Mouse (Mus musculus) CH12.LX (cell line): ENCODE data around the gene Gm43738. TPM values are rescaled to one million over a fixed set of nuclear protein-coding genes. Genes with fewer than 3 reads are reported as not detected.
A peak's percentile ranks its signal among the peaks of the same experiment; 100 is the strongest.

Experiments
- DNase-seq: peaks from one replicate; pipeline ENCODE4 v3.0.0-alpha.2; 2013; ENCODE audit errors: extremely low read depth
- H3K27ac ChIP-seq: 2 replicates; pipeline ENCODE4 v1.5.1; 2012; ENCODE audit warnings: low read depth, mild to moderate bottlenecking, control low read depth, moderate library complexity; ENCODE audit not compliant: insufficient read depth
- H3K27me3 ChIP-seq: replicated peaks from 2 replicates; pipeline ENCODE3; 2012; ENCODE audit warnings: inconsistent platforms
- H3K36me3 ChIP-seq, 2 experiments: replicated peaks in 1 of 2; 2 replicates each; pipeline versions ENCODE3 to v1.6.1; 2012; ENCODE audit warnings: inconsistent platforms in 1 of 2, low read length in 1 of 2, mild to moderate bottlenecking in 1 of 2, mixed read lengths in 1 of 2, moderate library complexity in 1 of 2; ENCODE audit not compliant: control insufficient read depth in 1 of 2, insufficient read depth in 1 of 2
- H3K4me1 ChIP-seq, 2 experiments: 2 replicates each; pipeline ENCODE4 v1.6.1; 2012; ENCODE audit warnings: inconsistent platforms in 1 of 2, moderate library complexity in 1 of 2; ENCODE audit not compliant: insufficient read depth in 2 of 2, control insufficient read depth in 1 of 2
- H3K4me2 ChIP-seq: 2 replicates; pipeline ENCODE4 v1.6.1; 2012; ENCODE audit warnings: low read depth, mild to moderate bottlenecking, control low read depth; ENCODE audit not compliant: poor library complexity, insufficient read depth, severe bottlenecking
- H3K4me3 ChIP-seq, 3 experiments: fragments of 150-350 bp in 1 of 3; sonication (generic) in 1 of 3; replicated peaks in 1 of 3; 2 replicates each; pipeline versions ENCODE3 to v1.5.1; 2011 to 2012; ENCODE audit warnings: low read depth in 2 of 3, low read length in 2 of 3, mild to moderate bottlenecking in 2 of 3, moderate library complexity in 2 of 3, control low read depth in 1 of 3, improper control_type of control experiment in 1 of 3, inconsistent platforms in 1 of 3, mixed read lengths in 1 of 3; ENCODE audit not compliant: poor library complexity in 1 of 3
- H3K79me2 ChIP-seq: replicated peaks from 2 replicates; pipeline ENCODE4 v1.6.1; 2012; ENCODE audit warnings: mild to moderate bottlenecking, moderate library complexity; ENCODE audit not compliant: control insufficient read depth, poor library complexity, insufficient read depth, severe bottlenecking; ENCODE audit errors: extremely low read depth
- H3K9ac ChIP-seq: 2 replicates; pipeline ENCODE4 v1.6.1; 2012; ENCODE audit warnings: low read depth, mild to moderate bottlenecking, control low read depth, moderate library complexity; ENCODE audit not compliant: insufficient read depth
- H3K9me3 ChIP-seq: replicated peaks from 2 replicates; pipeline ENCODE3; 2012; ENCODE audit warnings: low read length, inconsistent platforms, mixed read lengths
- BHLHE40 ChIP-seq: IDR thresholded peaks from 2 replicates; pipeline ENCODE4 v1.6.1; 2011; ENCODE audit warnings: mild to moderate bottlenecking, low read depth, low read length, improper control_type of control experiment
- CHD1 ChIP-seq: IDR thresholded peaks from 2 replicates; pipeline ENCODE4 v1.6.1; 2012; ENCODE audit warnings: low read depth, low read length, improper control_type of control experiment, inconsistent platforms
- CHD2 ChIP-seq: IDR thresholded peaks from 2 replicates; pipeline ENCODE4 v1.6.1; 2011; ENCODE audit warnings: low read length, improper control_type of control experiment
- CTCF ChIP-seq, 2 experiments: IDR thresholded peaks in 1 of 2; conservative IDR thresholded peaks in 1 of 2; 2 replicates each; pipeline ENCODE4 v1.5.1; 2011 to 2012; ENCODE audit warnings: low read depth in 2 of 2, low read length in 2 of 2, improper control_type of control experiment in 1 of 2, inconsistent platforms in 1 of 2, mild to moderate bottlenecking in 1 of 2, moderate library complexity in 1 of 2
- E2F4 ChIP-seq: IDR thresholded peaks from 2 replicates; pipeline ENCODE4 v1.6.1; 2011; ENCODE audit warnings: low read depth, low read length, improper control_type of control experiment; ENCODE audit not compliant: insufficient replicate concordance
- ELF1 ChIP-seq: IDR thresholded peaks from 2 replicates; pipeline ENCODE4 v1.6.1; 2014; ENCODE audit warnings: low read depth, mild to moderate bottlenecking, inconsistent platforms, low read length, improper control_type of control experiment
- EP300 ChIP-seq: IDR thresholded peaks from 2 replicates; pipeline ENCODE4 v1.6.1; 2011; ENCODE audit warnings: low read length, improper control_type of control experiment
- GABPA ChIP-seq: IDR thresholded peaks from 2 replicates; pipeline ENCODE4 v1.6.1; 2012; ENCODE audit warnings: low read depth, low read length, improper control_type of control experiment, inconsistent platforms; ENCODE audit not compliant: insufficient replicate concordance
- HCFC1 ChIP-seq: IDR thresholded peaks from 2 replicates; pipeline ENCODE4 v1.6.1; 2012; ENCODE audit warnings: low read depth, mild to moderate bottlenecking, inconsistent platforms, low read length, improper control_type of control experiment
- MAZ ChIP-seq: IDR thresholded peaks from 2 replicates; pipeline ENCODE4 v1.6.1; 2012; ENCODE audit warnings: low read depth, mild to moderate bottlenecking, inconsistent platforms, low read length, improper control_type of control experiment, moderate library complexity
- MEF2A ChIP-seq: IDR thresholded peaks from 2 replicates; pipeline ENCODE4 v1.6.1; 2014; ENCODE audit warnings: low read depth, mild to moderate bottlenecking, inconsistent platforms, low read length, improper control_type of control experiment, borderline replicate concordance
- MYC ChIP-seq: IDR thresholded peaks from 2 replicates; pipeline ENCODE4 v1.6.1; 2011; ENCODE audit warnings: low read depth, mild to moderate bottlenecking, improper control_type of control experiment, low read length
- POLR2A ChIP-seq: IDR thresholded peaks from 2 replicates; pipeline ENCODE4 v1.6.1; 2011; ENCODE audit warnings: low read depth, mild to moderate bottlenecking, improper control_type of control experiment, low read length
- RAD21 ChIP-seq: IDR thresholded peaks from 2 replicates; pipeline ENCODE4 v1.6.1; 2011; ENCODE audit warnings: low read depth, mild to moderate bottlenecking, low read length, improper control_type of control experiment, moderate library complexity
- RCOR1 ChIP-seq: conservative IDR thresholded peaks from 2 replicates; pipeline ENCODE4 v1.6.1; 2012; ENCODE audit warnings: low read depth, mild to moderate bottlenecking, inconsistent platforms, low read length, improper control_type of control experiment
- SMC3 ChIP-seq: IDR thresholded peaks from 2 replicates; pipeline ENCODE4 v1.6.1; 2011; ENCODE audit warnings: low read depth, low read length, improper control_type of control experiment
- TCF12 ChIP-seq: IDR thresholded peaks from 2 replicates; pipeline ENCODE4 v1.6.1; 2014; ENCODE audit warnings: low read depth, mild to moderate bottlenecking, inconsistent platforms, low read length, improper control_type of control experiment
- USF1 ChIP-seq: IDR thresholded peaks from 2 replicates; pipeline ENCODE4 v1.6.1; 2014; ENCODE audit warnings: low read depth, mild to moderate bottlenecking, inconsistent platforms, low read length, improper control_type of control experiment
- USF2 ChIP-seq: conservative IDR thresholded peaks from 2 replicates; pipeline ENCODE4 v1.6.1; 2011; ENCODE audit warnings: low read depth, low read length, improper control_type of control experiment
- ZC3H11A ChIP-seq: IDR thresholded peaks from 2 replicates; pipeline ENCODE4 v1.6.1; 2012; ENCODE audit warnings: low read depth, mild to moderate bottlenecking, inconsistent platforms, low read length, improper control_type of control experiment
- ZNF384 ChIP-seq: IDR thresholded peaks from 2 replicates; pipeline ENCODE4 v1.6.1; 2012; ENCODE audit warnings: low read depth, low read length, improper control_type of control experiment, inconsistent platforms
- dilution Hi-C: fragments of 300-500 bp; cut with MboI; formaldehyde crosslinking; loops from 2 replicates; pipeline ENCODE4 v1.14.3; 2020; ENCODE audit warnings: low sequenced_read_pairs; ENCODE audit not compliant: extremely low pct_unique_long_range_greater_than_20kb, extremely low pct_ligation_motif_present
- in situ Hi-C: fragments of 300-500 bp; cut with MboI; formaldehyde crosslinking; loops from 3 replicates; pipeline ENCODE4 v1.14.3; 2019; ENCODE audit warnings: low sequenced_read_pairs, low pct_ligation_motif_present, low pct_unique_long_range_greater_than_20kb, mixed read lengths
- polyA plus RNA-seq: library from polyadenylated mRNA; unstranded; fragments of >175 nt; gene quantifications from 2 replicates; pipeline ENCODE4 v1.2.1, GENCODE M21; 2012; ENCODE audit warnings: low read depth; ENCODE audit not compliant: insufficient read length
- total RNA-seq, 2 experiments: library from RNA; depleted of rRNA; stranded (reverse); fragments of 300-350 nt in 1 of 2; fragments of >200 nt in 1 of 2; gene quantifications; 2 replicates each; pipeline ENCODE4 v1.2.3; 2012 to 2014

The Gm43738 gene
- total and polyA plus RNA-seq, 3 experiments: not detected

- no peak overlapping the region for H3K9ac ChIP-seq
- H3K27ac ChIP-seq: no peak overlapping the region; the same call in 1 of the 2 replicates
- H3K36me3 ChIP-seq: peaks cover 48 to 91% of the 10 kb centered on the region in 2 experiments
- in situ Hi-C loops: no loop called here
- dilution Hi-C loops: no loop called here
- no peak for TF ChIP-seq MEF2A
- no peak for TF ChIP-seq CHD1
- no peak for TF ChIP-seq BHLHE40
- no peak for TF ChIP-seq CTCF (conservative IDR thresholded peaks at IDR 0.05 in 1 of 2, IDR thresholded peaks at IDR 0.05 in 1 of 2; ENCODE audit: low read depth in 2 of 2, low read length in 2 of 2)
- no peak for TF ChIP-seq POLR2A
- no peak for TF ChIP-seq USF2
- TF ChIP-seq MYC: no peak
- TF ChIP-seq ZNF384: no peak
- TF ChIP-seq EP300: no peak
- TF ChIP-seq RCOR1: no peak
- TF ChIP-seq USF1: no peak
- no peak for TF ChIP-seq MAZ
- TF ChIP-seq CHD2: no peak
- TF ChIP-seq GABPA: no peak
- TF ChIP-seq HCFC1: no peak
- TF ChIP-seq E2F4: no peak
- TF ChIP-seq ELF1: no peak
- TF ChIP-seq TCF12: no peak
- TF ChIP-seq SMC3: no peak
- no peaks in the 10 kb centered on the region for H3K4me1 ChIP-seq
- DNase-seq: no peak
- H3K4me3 ChIP-seq: no peak overlapping the region
- H3K79me2 ChIP-seq: no peaks in the 10 kb centered on the region
- no peaks in the 10 kb centered on the region for H3K9me3 ChIP-seq
- no peaks in the 10 kb centered on the region for H3K27me3 ChIP-seq
- H3K4me2 ChIP-seq: no peak overlapping the region
These were observed 39.2 kb downstream of the Gm43738 start for GRCm38 (mm10) chr3:89061696-89062095.

GRCm38 (mm10) chr3:89058783-89059182 lies 42.1 kb downstream of the Gm43738 start:
- in situ Hi-C loops: no loop called here
- Histone ChIP-seq H3K79me2 (no peaks in the 10 kb centered on the region), H3K9me3 (no peaks in the 10 kb centered on the region), H3K9ac (no peak overlapping the region), H3K27ac (no peak overlapping the region)
- peak; percentile 66 for TF ChIP-seq RAD21
- TF ChIP-seq SMC3: peak; percentile 34
- TF ChIP-seq ZC3H11A: no peak
- TF ChIP-seq CTCF (conservative IDR thresholded peaks at IDR 0.05 in 1 of 2, IDR thresholded peaks at IDR 0.05 in 1 of 2; ENCODE audit: low read depth in 2 of 2, low read length in 2 of 2): peak; percentile 53 to 74
- TF ChIP-seq, all 38 proteins: peak for 3
- peak; percentile 52 for DNase-seq
- H3K4me1 ChIP-seq: no peaks in the 10 kb centered on the region
- no peaks in the 10 kb centered on the region for H3K27me3 ChIP-seq
- no peak overlapping the region for H3K4me3 ChIP-seq
- peaks cover 48 to 89% of the 10 kb centered on the region in 2 experiments for H3K36me3 ChIP-seq
- H3K4me2 ChIP-seq: no peak overlapping the region
- dilution Hi-C loops: no loop called here
